Mouse (Mus musculus): Measurements from ENCODE around the gene Pwp2. TPM values are rescaled to one million over a fixed set of nuclear protein-coding genes. Genes with fewer than 3 reads are reported as not detected.
"Not testable (repeated sequence)": the region's sequence is repeated elsewhere in the genome, so short reads cannot be mapped to it uniquely, and the experiment has no call there.

The Pwp2 gene
- total RNA-seq (2022) = 10 to 100 TPM; 19.6 to 22.1 (median 20.3) TPM

GRCm38 (mm10) chr10:78184531-78185380 lies at the start of gene Pwp2:
Gene Pwp2, minus strand, starts transcription at chr10:78185149.
- peak; percentile 84 to 89 for DNase-seq (ENCODE audit: low spot score in 2 of 2)

DNA sequence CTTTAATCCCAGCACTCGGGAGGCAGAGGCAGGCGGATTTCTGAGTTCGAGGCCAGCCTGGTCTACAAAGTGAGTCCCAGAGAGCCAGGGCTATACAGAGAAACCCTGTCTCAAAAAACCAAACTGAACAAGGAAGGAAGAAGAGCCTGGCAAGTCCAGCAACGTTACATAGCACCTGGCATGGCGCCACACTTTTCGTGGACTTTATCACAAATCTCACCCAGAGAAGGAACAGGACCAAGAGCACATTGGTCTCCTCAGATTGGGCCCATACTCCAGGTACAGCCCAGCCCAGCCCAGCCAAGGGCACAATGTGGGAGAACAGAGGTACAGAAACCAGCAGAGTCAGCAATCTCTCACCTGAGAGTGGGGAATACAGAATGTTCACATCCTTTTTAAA lies 48.8 kb upstream of the Pwp2 start:
- DNase-seq (ENCODE audit: low spot score in 2 of 2) = no peak

GRCm38 (mm10) chr10:78233161-78233560 lies 48.2 kb upstream of the Pwp2 start:
- DNase-seq (ENCODE audit: low spot score in 2 of 2) = no peak

- DNase-seq (ENCODE audit: low spot score in 2 of 2) = peak in 1 of 2 experiments; percentile 38
Measured at GRCm38 (mm10) chr10:78232301-78232980, 47.5 kb upstream of the Pwp2 start.

DNA sequence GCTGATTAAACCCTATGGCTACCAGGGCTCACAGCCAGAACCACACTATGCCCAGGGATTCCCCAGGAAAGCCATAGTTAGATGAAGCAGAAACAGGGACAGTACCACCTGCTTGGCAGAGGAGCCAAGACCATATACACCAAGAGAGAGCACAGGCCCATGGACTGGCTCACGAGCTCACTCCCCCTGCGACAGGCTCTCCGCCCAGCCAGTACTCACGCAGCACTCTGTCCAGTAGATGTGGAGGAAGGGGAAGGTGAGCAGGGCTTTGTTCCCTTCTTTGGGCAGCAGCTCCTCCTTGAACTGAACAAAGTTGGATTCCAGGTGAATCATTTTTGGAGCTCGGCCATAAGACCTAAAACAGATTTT lies 43.6 kb upstream of the Pwp2 start:
- DNase-seq (ENCODE audit: low spot score in 2 of 2) = no peak

DNA sequence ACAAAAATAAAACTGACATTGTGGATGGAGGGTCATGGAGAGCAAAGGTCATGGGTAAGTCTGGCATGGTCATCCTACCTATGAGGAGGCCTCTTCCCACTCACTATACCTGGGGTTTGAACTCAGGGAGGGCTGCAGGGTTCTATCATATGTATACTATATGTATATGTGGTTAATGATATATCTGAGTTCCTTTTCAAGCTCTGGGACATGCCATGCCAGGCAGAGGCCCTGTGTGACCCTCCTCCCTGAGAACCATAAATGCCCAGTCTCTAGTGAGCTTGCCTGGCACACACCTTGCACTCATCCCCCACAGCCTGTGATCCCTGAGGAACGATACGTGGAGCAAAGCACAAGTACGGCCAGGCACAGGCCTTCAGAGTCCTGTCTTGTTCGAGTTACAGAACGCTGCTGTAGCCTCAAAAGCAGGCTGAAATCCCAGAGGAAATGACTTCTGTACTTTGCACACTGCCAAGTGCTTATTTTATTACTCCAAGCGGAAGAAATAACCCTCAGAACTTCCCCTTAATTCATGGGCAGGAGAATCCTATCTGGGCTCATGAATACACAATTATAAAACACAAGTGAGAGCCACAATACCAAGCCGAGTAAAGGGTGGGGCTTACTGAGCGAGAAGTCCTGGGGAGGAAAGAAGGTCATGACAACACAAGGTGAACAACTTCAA lies 43.1 kb upstream of the Pwp2 start:
- DNase-seq (ENCODE audit: low spot score in 2 of 2) = no peak

DNA sequence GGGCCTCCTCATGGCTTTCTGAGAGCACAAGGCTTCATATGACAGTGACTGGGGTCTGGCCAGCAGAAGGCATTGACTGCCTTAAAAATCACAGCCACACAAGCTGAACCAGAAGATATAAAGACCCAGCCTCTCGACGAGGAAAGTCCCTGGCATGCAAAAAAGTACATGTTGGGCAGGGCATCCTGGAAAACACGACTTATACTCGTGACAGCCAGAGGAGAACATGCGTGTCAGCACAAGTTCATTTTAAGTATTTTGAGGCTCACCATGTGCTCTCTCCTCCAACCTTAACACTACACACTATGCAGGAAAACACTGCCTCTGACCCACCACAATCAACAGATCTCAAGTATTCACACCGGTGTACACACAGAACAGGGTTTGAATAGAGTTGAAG lies 39.2 kb upstream of the Pwp2 start:
- DNase-seq (ENCODE audit: low spot score in 2 of 2) = no peak

GRCm38 (mm10) chr10:78222908-78223307 lies 38.0 kb upstream of the Pwp2 start:
- DNase-seq (ENCODE audit: low spot score in 2 of 2) = no peak

DNA sequence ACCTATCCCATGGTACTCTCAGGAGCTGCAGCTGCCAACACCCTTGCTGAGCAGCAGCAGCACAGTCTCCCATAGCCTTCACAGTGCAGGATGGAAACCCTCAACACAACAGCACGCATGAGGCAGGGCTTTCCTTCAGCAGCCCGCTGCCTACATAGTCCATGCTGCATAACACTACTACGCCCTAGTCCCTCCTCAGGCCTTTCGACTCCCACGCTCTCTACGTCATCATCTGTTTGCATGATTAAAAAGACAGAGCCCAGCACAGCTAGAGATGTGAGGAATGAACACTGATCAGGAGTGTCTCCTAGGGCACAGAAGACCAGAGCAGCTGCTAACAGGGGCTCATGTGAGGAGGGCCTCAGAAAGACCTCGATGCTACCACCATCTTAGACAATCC lies 36.4 kb upstream of the Pwp2 start:
- DNase-seq (ENCODE audit: low spot score in 2 of 2) = no peak

- DNase-seq (ENCODE audit: low spot score in 2 of 2) = peak; percentile 57 to 70
Measured at GRCm38 (mm10) chr10:78219528-78219927, 34.6 kb upstream of the Pwp2 start.

GRCm38 (mm10) chr10:78218576-78218975 lies 33.6 kb upstream of the Pwp2 start:
- DNase-seq (ENCODE audit: low spot score in 2 of 2) = no peak

GRCm38 (mm10) chr10:78216376-78217083 lies 31.6 kb upstream of the Pwp2 start:
- DNase-seq (ENCODE audit: low spot score in 2 of 2) = no peak

GRCm38 (mm10) chr10:78214371-78214770 lies 29.4 kb upstream of the Pwp2 start:
- no peak for DNase-seq (ENCODE audit: low spot score in 2 of 2)

GRCm38 (mm10) chr10:78211311-78211710 lies 26.4 kb upstream of the Pwp2 start:
- DNase-seq (ENCODE audit: low spot score in 2 of 2) = no peak

GRCm38 (mm10) chr10:78201182-78201581 lies 16.2 kb upstream of the Pwp2 start:
- no peak for DNase-seq (ENCODE audit: low spot score in 2 of 2)

GRCm38 (mm10) chr10:78192933-78193332 lies 8.0 kb upstream of the Pwp2 start:
- DNase-seq (ENCODE audit: low spot score in 2 of 2) = no peak

GRCm38 (mm10) chr10:78186076-78186475 lies 1.1 kb upstream of the Pwp2 start:
- DNase-seq (ENCODE audit: low spot score in 2 of 2) = not testable (repeated sequence)

DNA sequence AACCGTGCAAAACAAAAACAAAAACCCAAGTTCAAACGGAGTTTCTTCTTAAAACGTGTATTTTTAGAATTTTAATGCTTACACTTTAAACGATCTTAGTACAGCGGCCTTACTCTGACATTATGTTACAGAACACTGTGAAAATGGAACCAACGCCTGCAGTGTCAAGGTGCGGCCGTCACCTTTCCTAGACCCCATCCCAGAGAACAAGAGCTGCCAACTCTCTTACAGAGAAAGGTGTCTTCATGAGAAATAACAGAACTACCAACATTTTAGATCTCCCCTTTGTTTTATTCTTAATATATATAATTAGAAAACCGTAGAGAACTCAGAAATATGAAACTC lies 404 bp upstream of the Pwp2 start:
- no peak for DNase-seq (ENCODE audit: low spot score in 2 of 2)

- DNase-seq (ENCODE audit: low spot score in 2 of 2) = no peak
Measured at GRCm38 (mm10) chr10:78183577-78183976, 1.4 kb downstream of the Pwp2 start.

GRCm38 (mm10) chr10:78182321-78182720 lies 2.6 kb downstream of the Pwp2 start:
- no peak for DNase-seq (ENCODE audit: low spot score in 2 of 2)

- no peak for DNase-seq (ENCODE audit: low spot score in 2 of 2)
Measured at GRCm38 (mm10) chr10:78174474-78174873, 10.5 kb downstream of the Pwp2 start.

DNA sequence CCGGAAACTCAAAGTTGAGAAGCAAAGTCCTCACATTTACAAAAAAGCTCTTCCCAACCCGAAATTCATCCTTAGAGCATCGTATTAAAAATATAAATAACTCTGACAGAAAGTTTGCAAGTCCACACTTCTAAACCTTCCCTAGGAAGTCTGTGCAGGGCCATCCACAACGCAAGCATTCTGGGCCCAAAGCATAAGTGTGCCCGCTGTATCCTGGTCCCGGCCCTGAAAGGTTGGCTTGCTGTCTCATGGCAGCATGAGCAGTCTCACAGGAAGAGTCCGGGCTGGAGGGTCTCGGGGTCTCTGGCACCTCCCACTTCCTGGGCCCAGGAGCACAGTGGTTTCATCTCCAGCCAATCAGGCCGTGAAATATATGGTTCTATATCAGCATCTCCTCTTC lies 13.4 kb downstream of the Pwp2 start:
- no peak for DNase-seq (ENCODE audit: low spot score in 2 of 2)

Data from layer of hippocampus, adult 8-10 months (tissue).